Mouse (Mus musculus) neural tube, embryonic 14.5 days (tissue): ENCODE results near the gene Arrdc2. TPM values are rescaled to one million over a fixed set of nuclear protein-coding genes. Genes with fewer than 3 reads are reported as not detected.

Experiments used
- microRNA-seq: library from miRNA; unstranded; fragments of <30 nt; microRNA quantifications from one replicate; pipeline ENCODE4, GENCODE M21; 2016
- polyA plus RNA-seq: library from polyadenylated mRNA; unstranded; fragments of >200 nt; fragmentation: Nextera tagmentation; extraction: Ambion mirVana; gene quantifications from 2 replicates; pipeline ENCODE4 v1.2.1, GENCODE M21; 2014

The Arrdc2 gene
- polyA plus RNA-seq, 1 experiment from 2014 or later, result 9.3 TPM

Small RNA genes lying within 50 kb of the gene (microRNA-seq; reads per million reads assigned to microRNA genes)
- not detected for gene Mir7240

Other genes starting within 250 kb of the Arrdc2 start
- gene Isyna1, start 245.3 kb downstream of the Arrdc2 start, polyA plus RNA-seq, result 65.5 and 73.3 TPM in 2 replicates
- 163 and 240 TPM in 2 replicates for gene Ssbp4, start 230.8 kb downstream of the Arrdc2 start, polyA plus RNA-seq
- gene Lrrc25, start 223.6 kb downstream of the Arrdc2 start, polyA plus RNA-seq, result 0.20 and 1.8 TPM in 2 replicates
- gene Gdf15, start 207.3 kb downstream of the Arrdc2 start, polyA plus RNA-seq, result 0.54 TPM in 1 of 2 replicates, not detected in the other
- 74.5 and 85.2 TPM in 2 replicates for gene Pgpep1, start 179.3 kb downstream of the Arrdc2 start, polyA plus RNA-seq
- gene Lsm4, start 166.5 kb downstream of the Arrdc2 start, polyA plus RNA-seq, result 193 and 194 TPM in 2 replicates
- 115 and 119 TPM in 2 replicates for gene Jund, start 140.8 kb downstream of the Arrdc2 start, polyA plus RNA-seq
- gene Iqcn, start 136.3 kb downstream of the Arrdc2 start, polyA plus RNA-seq, result 0.13 TPM in 1 of 2 replicates, not detected in the other
- not detected in 2 replicates for gene Gm3336, start 121.2 kb downstream of the Arrdc2 start, polyA plus RNA-seq
- gene Pde4c, start 116.0 kb downstream of the Arrdc2 start, polyA plus RNA-seq, result 0.10 and 0.27 TPM in 2 replicates
- 570 and 690 TPM in 2 replicates for gene Rab3a, start 85.0 kb downstream of the Arrdc2 start, polyA plus RNA-seq
- 36.5 and 41.2 TPM in 2 replicates for gene Mpv17l2, start 78.8 kb downstream of the Arrdc2 start, polyA plus RNA-seq
- 72.2 and 75.6 TPM in 2 replicates for gene Pik3r2, start 63.0 kb downstream of the Arrdc2 start, polyA plus RNA-seq
- gene Mast3, start 34.7 kb downstream of the Arrdc2 start, polyA plus RNA-seq, result 20.2 and 23.4 TPM in 2 replicates
- not detected in 2 replicates for gene Il12rb1, start 31.3 kb downstream of the Arrdc2 start, polyA plus RNA-seq
- 12.6 and 13.0 TPM in 2 replicates for gene Kcnn1, start 23.5 kb upstream of the Arrdc2 start, polyA plus RNA-seq
- 155 and 159 TPM in 2 replicates for gene Ccdc124, start 34.2 kb upstream of the Arrdc2 start, polyA plus RNA-seq
- 1.7 and 2.6 TPM in 2 replicates for gene Slc5a5, start 53.0 kb upstream of the Arrdc2 start, polyA plus RNA-seq
- 2,427 and 2,505 TPM in 2 replicates for gene Rpl18a, start 57.7 kb upstream of the Arrdc2 start, polyA plus RNA-seq
- gene Map1s, start 66.2 kb upstream of the Arrdc2 start, polyA plus RNA-seq, result 50.1 and 54.8 TPM in 2 replicates